Mouse (Mus musculus) activated CD4-positive, CD25-positive, alpha-beta regulatory T cell, adult 4 months (primary cell): ENCODE results near the gene Gk. TPM values are rescaled to one million over a fixed set of nuclear protein-coding genes. Genes with fewer than 3 reads are reported as not detected.
A peak's percentile ranks its signal among the peaks of the same experiment; 100 is the strongest.

Source experiments
- ATAC-seq: one replicate; pipeline ENCODE4 v1.8.0; 2017
- polyA plus RNA-seq, 2 experiments: library from polyadenylated mRNA; unstranded; fragments of 100-300 nt; shearing (Covaris generic); gene quantifications; one replicate each; pipeline ENCODE4 v1.2.1; 2017

The Gk gene
- polyA plus RNA-seq = 1 to 10 TPM; 2.2 to 3.3 TPM

- ATAC-seq = peak; percentile 88
These were observed at the start of gene Gk for GRCm38 (mm10) chrX:85776544-85777087. TSS of gene Gk (minus strand) at chrX:85776819.

GRCm38 (mm10) chrX:85804706-85805376, 28.2 kb upstream of the Gk start:
- ATAC-seq = no peak

DNA sequence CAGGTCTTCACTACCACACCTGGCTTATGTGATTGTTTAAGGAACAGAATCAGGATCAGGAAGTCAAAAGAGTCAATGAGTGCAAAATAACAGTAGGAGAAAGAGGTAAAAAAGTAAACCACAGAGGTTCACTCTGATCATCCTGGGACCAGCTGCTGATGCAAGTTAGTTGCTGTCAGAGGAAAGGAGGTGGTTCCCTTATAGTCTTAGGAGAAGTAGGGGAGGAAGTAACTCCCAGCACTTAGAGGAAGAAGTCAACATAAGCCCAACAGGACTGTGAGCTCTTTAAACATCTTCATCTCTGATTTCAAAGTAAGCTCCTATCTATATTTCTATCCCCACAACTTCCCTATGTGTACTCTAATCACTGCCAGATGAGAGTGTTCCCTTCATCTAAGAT, 26.4 kb upstream of the Gk start:
- no peak for ATAC-seq

- ATAC-seq = no peak
These were observed 20.8 kb upstream of the Gk start for GRCm38 (mm10) chrX:85797449-85797848.

DNA sequence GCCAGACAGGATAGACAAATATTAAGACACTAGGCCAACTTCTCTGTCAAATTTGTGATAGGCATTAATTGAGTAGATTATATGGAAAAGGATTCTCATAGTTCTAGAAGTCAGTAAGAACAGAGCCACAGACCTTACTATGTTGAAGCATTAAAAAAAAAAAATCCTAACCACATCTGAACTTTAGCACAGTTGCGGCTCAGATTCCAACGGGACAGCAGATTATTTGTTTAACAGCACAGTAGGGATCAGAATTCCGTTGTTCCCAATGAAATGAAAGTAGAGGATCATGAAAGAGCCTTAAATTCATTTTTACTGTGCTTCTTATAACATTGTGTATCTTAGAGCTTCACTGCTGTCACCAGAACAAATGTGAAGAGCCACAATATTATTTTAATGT, 1.7 kb upstream of the Gk start:
- no peak for ATAC-seq

- peak; percentile 25 for ATAC-seq
These were observed 522 bp upstream of the Gk start for GRCm38 (mm10) chrX:85777141-85777540.

DNA sequence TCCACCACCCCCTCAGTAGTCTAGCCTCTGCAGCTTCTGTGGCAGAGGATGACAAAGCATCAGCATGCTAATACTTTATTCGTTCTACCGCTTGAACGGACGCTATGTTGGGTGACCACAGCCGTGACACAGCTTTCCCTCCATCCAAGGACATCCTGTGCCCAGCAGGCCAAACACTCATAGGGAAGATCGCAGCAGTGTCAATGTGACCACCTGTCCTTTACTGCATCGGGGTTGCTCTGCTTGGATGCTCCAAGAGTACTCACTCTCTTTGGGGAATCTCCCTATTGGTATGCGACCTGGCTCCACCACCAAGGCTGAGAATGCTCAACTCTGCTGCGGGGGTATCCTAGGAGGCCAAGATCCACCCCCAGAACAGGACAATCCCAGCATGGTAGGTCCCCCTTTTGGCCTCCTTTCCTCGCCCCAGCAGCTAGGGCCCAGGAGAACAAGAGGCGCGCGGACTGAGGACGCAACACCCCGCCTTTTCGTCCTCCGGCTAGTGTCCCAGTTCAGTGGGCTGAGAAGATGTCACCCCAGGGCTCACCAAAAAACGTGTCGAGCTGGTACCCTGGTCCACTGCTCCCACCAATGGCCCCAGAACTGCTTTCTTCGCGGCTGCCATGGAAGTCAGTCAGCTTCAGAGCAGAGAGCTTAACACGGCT, 608 bp downstream of the Gk start:
- peak; percentile 7 for ATAC-seq

DNA sequence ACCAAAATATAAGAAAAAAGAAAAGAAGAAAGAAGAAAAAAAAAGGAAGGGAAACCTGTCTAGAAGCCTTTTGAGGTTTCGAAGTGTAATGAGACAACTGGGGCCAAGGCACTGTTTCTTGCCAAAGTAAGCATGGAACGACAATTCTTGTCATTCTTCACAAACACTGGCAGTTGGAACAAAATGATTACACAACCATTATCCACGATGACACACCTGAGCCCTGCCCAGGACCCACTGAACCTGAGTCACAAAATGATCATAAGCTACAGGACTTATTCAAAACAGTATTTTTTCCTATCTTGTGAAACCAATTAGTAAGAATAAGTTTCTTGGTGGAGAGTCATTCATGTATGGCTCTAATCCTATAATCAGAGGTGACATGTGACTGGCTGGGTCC, 5.3 kb downstream of the Gk start:
- ATAC-seq = no peak

- no peak for ATAC-seq
These were observed 5.9 kb downstream of the Gk start for GRCm38 (mm10) chrX:85770747-85771146.

GRCm38 (mm10) chrX:85768578-85768977, 8.0 kb downstream of the Gk start:
- no peak for ATAC-seq

DNA sequence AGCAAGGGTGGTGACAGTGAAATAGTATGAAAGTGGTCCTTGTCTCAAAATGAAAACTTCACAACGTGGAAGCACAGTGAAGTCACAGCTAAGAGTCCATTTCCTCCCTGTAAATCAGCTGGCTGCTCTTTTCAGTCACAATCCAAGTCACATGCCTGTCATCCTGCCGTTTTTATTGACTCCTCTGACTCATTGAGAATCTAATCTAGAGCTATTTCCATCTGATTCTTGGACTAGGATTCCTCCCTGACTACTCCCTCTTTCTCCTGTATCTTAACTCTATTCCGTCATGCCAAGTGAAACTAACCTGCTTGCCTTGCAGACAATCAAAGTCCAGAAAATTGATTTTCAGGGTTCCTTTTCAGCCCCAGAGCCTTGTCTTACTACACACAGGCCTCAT, 20.6 kb downstream of the Gk start:
- ATAC-seq = no peak

- ATAC-seq = no peak
These were observed 32.8 kb downstream of the Gk start for GRCm38 (mm10) chrX:85743837-85744236.

DNA sequence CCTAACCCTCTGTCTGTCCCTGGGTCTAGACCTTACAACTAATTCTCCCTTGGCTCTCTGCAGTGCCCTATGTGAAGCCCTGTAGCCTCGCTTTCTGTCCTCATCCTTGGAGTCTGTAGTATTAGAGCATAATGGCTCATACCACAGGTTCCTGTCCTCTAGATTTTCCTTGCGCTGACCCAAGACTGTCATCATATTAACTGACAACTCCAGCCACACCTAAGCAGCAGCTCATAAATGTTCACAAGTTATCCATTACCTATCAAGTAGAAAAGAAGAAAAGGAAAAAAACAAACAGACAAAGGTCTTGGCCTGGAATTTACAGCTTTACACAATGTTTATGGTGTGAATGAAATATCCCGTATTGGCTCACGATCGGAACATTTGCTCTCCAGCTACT, 43.4 kb downstream of the Gk start:
- ATAC-seq = no peak

DNA sequence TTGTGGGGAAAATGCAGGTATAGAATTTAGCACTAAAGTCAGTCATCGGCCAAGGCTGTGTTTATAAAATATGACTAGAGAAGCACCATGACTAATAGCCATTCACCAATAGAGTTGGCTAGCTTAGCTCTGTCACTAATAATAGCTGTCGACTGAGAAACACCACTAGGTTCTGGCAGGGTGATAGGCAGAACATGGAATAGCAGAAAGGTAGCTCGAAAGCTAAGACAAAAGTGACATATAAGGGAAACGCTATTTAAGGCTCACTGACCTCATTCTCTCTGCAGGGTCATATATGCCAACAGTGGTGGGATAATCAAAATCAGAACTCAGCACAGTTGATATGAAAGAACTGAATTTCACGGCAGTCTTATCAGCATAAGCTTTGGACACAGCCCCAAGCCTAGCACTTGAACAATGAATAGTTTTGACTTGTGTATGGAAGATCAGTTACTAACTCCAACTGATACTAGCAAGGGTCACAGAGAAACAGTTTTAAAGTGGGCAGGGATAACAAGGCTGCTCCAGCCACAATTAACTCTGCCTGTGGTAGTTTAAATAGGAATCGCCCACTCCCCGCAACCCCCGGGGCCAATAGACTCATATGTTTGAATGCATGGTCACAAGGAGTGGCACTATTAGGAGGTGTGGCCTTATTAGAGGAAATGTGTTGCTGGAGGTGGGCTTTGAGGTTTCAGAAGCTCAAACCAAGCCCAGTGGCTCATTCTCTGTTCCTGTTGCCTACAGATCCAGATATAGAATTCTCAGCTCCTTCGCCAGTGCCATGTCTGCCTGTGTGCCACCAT, 45.3 kb downstream of the Gk start:
- no peak for ATAC-seq

- ATAC-seq = peak; percentile 61
These were observed 55.4 kb downstream of the Gk start for GRCm38 (mm10) chrX:85721226-85721625.

DNA sequence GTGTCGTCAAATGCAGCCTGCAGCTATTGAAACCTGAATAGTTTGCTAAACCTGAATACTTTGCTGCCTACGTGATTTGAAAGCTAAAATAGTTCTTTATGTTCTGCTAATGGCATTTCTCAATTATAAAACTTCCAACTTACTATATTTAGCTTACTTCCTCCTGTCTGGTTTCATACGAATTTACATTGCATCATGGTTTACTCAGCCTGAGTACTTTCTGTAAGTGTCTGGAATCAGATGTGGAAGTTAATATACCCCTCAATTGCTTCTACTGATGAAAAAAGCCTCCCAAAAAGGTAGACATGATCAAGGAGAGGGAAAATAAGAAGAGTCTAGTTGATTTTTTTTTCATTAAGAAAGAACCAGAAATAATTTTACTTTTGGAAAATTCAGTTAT, 66.2 kb downstream of the Gk start:
- no peak for ATAC-seq

- ATAC-seq = no peak
These were observed 70.9 kb downstream of the Gk start for GRCm38 (mm10) chrX:85705715-85706114.

DNA sequence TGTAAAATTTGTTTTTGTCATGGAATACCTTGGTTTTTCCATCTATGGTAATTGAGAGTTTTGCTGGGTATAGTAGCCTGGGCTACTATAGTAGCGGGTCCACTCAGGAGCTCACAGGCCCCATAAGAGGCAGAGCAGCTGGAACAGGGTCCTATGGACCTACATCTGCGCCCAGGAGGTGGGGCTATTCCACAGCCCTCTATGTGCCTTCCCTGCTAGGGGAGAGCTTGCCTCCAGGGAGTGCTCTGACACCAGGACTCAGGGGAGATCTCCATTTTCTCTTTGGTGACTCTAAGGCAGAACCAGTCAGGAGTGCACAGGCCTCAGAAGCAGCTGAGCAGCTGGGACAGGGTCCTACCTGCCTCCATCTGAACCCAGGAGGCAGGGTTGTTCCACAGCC, 92.9 kb downstream of the Gk start:
- no peak for ATAC-seq

GRCm38 (mm10) chrX:85682125-85682524, 94.5 kb downstream of the Gk start:
- ATAC-seq = no peak

- ATAC-seq = peak; percentile 68
These were observed 99.8 kb downstream of the Gk start for GRCm38 (mm10) chrX:85676808-85677207.
